Mouse (Mus musculus) kidney, adult 2 months (tissue): ENCODE data around the gene Vps45.

Source experiments
- CTCF ChIP-seq: fragments of 200-500 bp; conservative IDR thresholded peaks from 2 replicates; pipeline ENCODE4 v1.5.1; 2011; ENCODE audit warnings: low read depth, mild to moderate bottlenecking, control low read depth, low read length, moderate library complexity, mixed read lengths; ENCODE audit not compliant: insufficient read depth, insufficient read length
- POLR2A ChIP-seq: fragments of 200-500 bp; IDR thresholded peaks from one replicate; pipeline ENCODE4 v1.6.1; 2011; ENCODE audit warnings: low read depth, low read length, control low read depth

DNA sequence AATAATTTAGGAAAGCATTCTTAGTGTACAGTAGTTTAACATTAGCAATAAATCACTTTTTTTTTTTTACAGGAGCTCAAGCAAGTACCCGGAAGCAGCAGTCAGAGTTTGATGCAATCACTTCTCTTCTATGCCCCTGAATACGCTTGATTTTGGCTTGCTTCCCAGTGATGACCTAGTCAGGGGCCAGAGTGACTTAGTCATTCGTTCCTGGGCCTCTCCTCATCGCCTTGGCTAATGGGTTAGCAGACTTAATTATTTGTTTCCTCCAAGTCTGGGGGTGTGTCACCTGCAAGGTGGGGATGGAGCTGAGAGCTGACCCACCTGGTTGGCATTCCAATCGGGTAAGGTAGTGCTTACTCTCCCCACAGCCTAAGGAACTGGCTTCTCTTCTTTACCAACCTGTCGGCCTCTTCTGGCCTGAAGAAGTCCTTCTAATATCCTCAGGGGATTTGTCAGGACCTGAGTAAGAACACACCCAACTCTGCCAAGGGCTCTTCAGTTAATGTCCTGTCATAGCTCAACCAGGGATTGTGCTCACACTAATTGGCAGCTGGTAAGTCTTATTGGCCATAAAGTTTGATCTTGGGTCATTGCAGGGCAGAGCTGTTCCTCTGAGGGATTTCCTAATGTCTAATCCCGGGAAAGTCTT lies 40.5 kb upstream of the Vps45 start:
- TF ChIP-seq CTCF (no peak), POLR2A (no peak)
